Mouse (Mus musculus) olfactory bulb, adult 2 months (tissue): Measurements from ENCODE around the gene Tap1.

Source experiments
- CTCF ChIP-seq: fragments of 200-500 bp; IDR thresholded peaks from 2 replicates; pipeline ENCODE4 v1.5.1; 2012; ENCODE audit warnings: low read depth, mild to moderate bottlenecking, low read length, moderate library complexity; ENCODE audit not compliant: insufficient read depth
- POLR2A ChIP-seq: fragments of 200-500 bp; IDR thresholded peaks from 2 replicates; pipeline ENCODE4 v1.6.1; 2012; ENCODE audit warnings: mild to moderate bottlenecking, low read depth, low read length, moderate library complexity; ENCODE audit not compliant: insufficient read depth

DNA sequence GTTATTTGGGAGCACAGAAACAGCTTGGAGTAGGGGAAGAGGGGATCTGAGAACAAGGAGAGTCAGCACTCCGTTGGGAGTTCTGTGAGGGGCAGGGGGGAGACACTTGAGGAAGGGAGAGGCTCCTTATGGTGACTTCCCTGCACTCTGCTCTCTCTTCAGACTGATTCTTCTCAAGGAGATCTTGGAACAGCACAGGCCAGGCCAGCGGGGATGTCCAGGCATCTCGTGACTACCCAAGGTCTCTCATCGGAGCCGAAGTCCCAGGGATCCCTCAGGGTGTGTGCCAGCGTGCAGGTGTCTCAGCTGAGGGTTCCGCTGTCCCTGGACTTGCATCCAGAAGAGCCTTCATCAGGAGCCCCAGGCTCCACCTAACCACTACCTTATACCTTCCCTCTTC lies 48.7 kb upstream of the Tap1 start:
- TF ChIP-seq CTCF (no peak), POLR2A (no peak)
